Mouse (Mus musculus) kidney, adult 9 months (tissue): Measurements from ENCODE around the gene Samd13.
A peak's percentile ranks its signal among the peaks of the same experiment; 100 is the strongest.

Experiments used
- DNase-seq: peaks from one replicate; pipeline ENCODE4 v3.0.0; 2022

Gene Samd13

GRCm38 (mm10) chr3:146661907-146662306, 23.5 kb downstream of the Samd13 start:
- no peak for DNase-seq

DNA sequence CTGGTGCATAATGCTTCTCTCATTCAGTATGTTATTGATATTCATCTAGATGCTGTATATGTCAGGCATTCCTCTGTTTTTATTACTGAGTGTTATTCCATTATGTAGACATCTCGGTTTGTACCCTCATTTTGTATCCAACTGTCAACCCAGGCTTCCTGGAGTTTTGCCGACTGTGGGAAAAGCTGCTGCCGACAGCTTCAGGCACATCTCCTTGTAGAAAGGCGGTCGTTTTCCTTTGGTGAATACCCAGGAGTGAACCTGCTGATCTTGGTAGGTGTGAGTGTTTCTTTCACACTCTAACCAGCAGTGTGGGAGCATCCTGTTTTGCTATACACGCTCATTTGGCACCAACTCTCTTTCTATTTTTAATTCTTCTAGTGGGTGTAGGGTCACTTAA, 24.4 kb downstream of the Samd13 start:
- no peak for DNase-seq

GRCm38 (mm10) chr3:146659321-146659720, 26.1 kb downstream of the Samd13 start:
- DNase-seq = no peak

GRCm38 (mm10) chr3:146658061-146658639, 27.2 kb downstream of the Samd13 start:
- DNase-seq = no peak

GRCm38 (mm10) chr3:146657433-146657832, 28.0 kb downstream of the Samd13 start:
- DNase-seq = no peak

- peak; percentile 4 for DNase-seq
These were observed 30.2 kb downstream of the Samd13 start for GRCm38 (mm10) chr3:146655111-146655577.

- no peak for DNase-seq
These were observed 31.7 kb downstream of the Samd13 start for GRCm38 (mm10) chr3:146653692-146654091.

DNA sequence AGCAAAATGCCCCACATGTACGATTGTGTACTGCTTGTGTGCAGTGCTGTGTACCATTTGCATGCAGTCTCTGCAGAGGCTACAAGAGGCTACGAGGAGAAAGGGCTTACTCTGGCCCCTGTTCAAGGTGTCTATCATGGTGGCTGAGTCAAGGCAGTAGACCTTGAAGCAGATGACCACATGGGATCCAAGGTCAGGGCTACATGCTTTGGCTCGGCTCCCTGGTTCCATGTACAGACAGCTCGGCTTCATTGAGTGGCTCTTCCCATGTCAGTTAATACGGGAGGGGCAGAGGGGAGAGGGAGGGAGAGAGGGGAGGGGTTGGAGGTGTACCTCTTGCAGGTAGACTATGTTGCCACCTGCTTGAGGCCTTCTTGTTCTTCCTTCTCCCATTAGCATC, 33.0 kb downstream of the Samd13 start:
- DNase-seq = no peak

GRCm38 (mm10) chr3:146651217-146651616, 34.2 kb downstream of the Samd13 start, which contains the start of gene 4930503B20Rik:
4930503B20Rik (minus strand) TSS chr3:146651317.
- no peak for DNase-seq

DNA sequence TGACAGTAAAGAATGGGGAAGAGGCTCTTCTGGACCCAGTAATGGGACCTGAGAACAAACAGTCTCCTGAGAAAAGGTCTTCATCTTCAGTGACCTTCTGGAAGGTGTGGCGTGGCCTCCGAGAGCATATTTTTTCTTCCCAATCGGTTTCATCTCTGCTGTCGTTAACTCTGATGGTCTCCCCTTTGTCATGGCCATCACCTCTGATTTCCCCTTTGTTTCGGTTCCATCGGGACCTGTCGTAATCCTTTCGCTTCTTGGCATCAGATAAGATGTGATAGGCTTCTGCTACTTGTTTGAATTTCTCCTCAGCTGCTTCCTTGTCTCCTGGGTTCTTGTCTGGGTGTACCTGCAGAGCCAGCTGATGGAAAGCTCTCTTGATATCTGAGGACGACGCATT, 34.7 kb downstream of the Samd13 start:
- DNase-seq = no peak

DNA sequence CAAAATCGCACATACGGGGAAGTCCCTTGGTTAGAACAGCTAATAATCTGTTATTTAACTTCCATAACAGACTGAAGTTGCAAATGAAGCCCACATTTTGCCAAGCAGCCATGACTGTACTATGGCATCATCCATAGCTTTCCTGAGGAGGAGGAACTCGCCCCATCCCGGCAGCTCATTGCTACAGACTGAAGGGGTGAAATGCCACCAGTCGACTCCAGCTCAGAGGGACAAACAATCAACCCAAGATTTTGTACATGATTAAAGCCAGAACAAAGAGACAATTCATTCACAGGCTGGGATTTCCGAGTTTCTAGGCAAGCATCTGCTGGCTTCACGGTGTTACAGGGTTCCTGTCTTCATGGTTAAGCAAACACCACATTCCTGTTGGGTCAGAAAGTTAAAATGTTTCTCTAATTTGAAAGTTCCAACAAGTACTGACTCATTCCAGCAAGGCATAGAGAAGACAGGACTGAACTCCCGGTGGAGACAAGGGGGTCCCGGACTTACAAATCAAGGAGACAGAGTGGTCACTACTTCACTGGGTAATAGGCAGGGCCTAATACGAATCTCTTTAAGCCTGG, 36.0 kb downstream of the Samd13 start:
- DNase-seq = no peak

DNA sequence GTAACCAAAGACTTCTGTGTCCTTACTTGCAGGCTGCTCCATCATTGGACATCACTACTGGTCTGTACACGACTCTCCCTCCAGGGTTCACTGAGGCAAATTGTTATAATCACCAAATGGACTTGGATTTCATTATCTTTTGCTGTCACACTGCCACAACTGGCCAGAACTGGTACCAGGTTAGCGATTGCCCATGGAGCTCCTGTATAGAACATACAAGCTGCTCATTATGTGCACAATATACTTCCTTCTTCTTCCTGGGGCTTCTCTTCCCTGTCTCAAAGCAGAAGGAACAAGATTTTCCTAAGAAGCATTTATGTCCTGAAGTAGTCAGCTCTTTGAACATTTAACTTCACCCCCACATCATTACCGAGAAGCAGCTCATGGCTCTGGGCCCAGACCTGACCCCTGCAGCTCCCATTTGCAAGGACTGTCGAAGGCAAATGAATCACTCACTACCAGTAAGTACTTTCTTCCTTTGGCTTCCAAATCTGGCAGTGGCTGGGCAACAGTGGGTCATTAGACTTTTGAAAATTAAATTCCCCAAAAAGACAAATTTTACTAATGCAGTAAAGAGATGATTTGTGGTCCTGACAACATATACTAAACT, 43.5 kb downstream of the Samd13 start:
- no peak for DNase-seq

GRCm38 (mm10) chr3:146632506-146632905, 52.9 kb downstream of the Samd13 start:
- DNase-seq = no peak

GRCm38 (mm10) chr3:146628227-146628982, 57.0 kb downstream of the Samd13 start:
- no peak for DNase-seq

DNA sequence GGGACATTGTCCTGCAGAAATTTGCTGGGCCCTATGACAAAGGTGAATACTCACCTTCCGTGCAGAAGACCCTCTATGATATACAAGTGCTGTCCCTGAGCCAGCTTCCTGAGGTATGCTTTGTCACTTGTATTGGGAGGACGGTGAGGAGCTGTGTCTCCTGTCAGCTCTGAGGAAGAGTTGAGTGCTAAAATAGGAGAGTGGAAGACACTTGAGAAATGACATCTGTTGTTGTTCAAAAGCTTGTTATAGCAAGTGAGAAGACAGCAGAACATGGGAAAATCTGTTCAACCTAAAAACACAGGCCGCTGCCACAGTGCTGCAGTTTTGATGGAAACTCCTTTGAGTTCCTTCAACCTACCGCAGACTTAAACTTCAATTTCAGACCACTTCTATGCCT, 59.6 kb downstream of the Samd13 start:
- no peak for DNase-seq

- DNase-seq = no peak
These were observed 63.4 kb downstream of the Samd13 start for GRCm38 (mm10) chr3:146621966-146622365.

GRCm38 (mm10) chr3:146620555-146621249, 64.7 kb downstream of the Samd13 start:
- DNase-seq = no peak

- no peak for DNase-seq
These were observed 65.3 kb downstream of the Samd13 start for GRCm38 (mm10) chr3:146620101-146620500.

DNA sequence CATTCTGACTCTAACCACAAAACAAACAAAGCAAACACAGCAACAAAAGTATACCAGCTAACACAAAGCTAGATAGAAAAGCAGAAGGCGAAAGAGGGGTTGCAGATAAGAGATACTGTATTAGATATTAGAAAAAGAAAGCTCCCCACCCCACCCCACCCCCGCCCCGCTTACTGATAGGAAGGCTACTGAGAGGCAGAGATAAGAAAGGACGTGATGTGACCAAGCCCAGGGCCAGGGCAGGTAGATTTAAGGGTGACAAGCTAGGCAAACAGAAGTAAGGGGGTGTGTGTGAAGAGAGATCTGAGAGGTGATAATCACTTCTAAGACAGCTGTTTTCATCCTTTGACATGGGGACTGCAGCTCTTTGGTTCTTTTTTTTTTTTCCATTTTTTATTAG, 67.0 kb downstream of the Samd13 start:
- DNase-seq = no peak

- DNase-seq = no peak
These were observed 67.4 kb downstream of the Samd13 start for GRCm38 (mm10) chr3:146617946-146618345.

DNA sequence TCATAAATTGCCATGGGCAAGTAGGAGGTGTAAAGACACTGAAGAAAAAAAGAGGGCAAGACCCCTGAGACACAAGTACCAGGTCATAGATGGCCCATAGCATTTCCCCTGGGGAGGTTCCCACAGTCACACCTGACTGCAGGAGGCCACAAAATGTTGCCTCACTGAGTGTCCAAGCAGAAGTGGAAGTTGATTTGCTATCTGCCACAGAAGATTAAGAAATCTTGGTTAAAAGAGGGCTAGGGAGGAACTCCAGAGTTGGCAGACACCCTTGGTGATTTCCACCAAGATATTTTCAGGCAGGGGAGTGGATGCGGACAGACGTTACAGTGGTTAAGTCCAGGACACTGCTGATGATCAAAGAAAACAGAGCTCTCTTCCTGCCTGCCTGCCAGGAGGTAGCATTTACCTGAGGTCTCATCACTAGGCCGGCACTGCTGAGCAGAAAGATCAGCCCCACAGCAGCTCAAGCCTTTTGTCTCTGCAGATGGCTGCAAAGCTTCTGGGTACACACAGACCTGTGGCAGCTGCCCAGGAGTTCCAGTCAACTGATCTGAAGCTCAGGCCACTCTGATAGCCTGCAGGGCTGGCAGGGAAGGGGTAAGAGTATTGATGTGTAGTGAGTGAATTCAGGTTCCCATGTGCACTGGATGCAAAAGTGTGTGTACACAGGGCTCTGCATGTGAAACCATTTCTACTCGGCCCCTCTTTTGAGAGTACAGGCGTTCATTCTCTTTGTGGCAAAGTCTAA, 68.7 kb downstream of the Samd13 start:
- no peak for DNase-seq

DNA sequence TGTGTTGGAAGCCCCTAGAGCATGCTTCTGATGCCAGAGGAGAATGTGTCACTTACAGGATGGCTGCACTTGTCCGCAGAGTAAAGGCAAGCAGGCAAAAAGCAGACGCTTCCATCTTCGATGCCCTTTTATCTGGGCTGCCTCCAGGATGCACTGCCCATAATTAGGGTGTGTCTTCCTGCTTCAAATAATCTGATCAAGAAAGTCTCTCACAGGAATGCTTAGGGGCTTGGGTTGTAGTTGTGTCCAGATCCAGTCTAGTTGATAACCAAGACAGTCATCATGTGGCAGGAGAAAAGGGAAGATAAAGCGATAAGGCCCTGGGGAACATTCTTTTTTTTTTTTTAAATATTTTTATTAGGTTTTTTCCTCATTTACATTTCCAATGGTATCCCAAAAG, 69.9 kb downstream of the Samd13 start, which contains the start of gene Dnase2b:
Gene Dnase2b (minus strand): TSS at position 101 of the 400 bp plus-strand sequence.
- DNase-seq = no peak
